Mouse (Mus musculus) kidney, embryonic 14.5 days (tissue): ENCODE results near the gene Lmntd1. TPM values are rescaled to one million over a fixed set of nuclear protein-coding genes. Genes with fewer than 3 reads are reported as not detected.

Experiments used
- ATAC-seq: fragments of 200-750 bp; cut with Nextera tagmentation; 2 replicates; pipeline ENCODE4 v1.8.0; 2017; ENCODE audit warnings: moderate number of reproducible peaks, mild to moderate bottlenecking, moderate TSS enrichment, moderate library complexity; ENCODE audit not compliant: low FRiP score, low TSS enrichment
- H3K27ac ChIP-seq: fragments of 300-500 bp; sonication (generic); 2 replicates; pipeline ENCODE4 v1.5.1; 2014; ENCODE audit warnings: low read depth, mild to moderate bottlenecking, low read length, moderate library complexity, mixed read lengths
- H3K27me3 ChIP-seq: fragments of 300-500 bp; sonication (generic); 2 replicates; pipeline ENCODE4 v1.6.1; 2014; ENCODE audit warnings: mild to moderate bottlenecking, low read length; ENCODE audit not compliant: control insufficient read depth, insufficient read depth
- H3K36me3 ChIP-seq: fragments of 300-500 bp; sonication (generic); 2 replicates; pipeline ENCODE4 v1.6.1; 2014; ENCODE audit warnings: low read length, mixed read lengths; ENCODE audit not compliant: control insufficient read depth, insufficient read depth
- H3K4me1 ChIP-seq: fragments of 300-500 bp; sonication (generic); 2 replicates; pipeline ENCODE4 v1.6.1; 2014; ENCODE audit warnings: low read length, mixed read lengths; ENCODE audit not compliant: control insufficient read depth, insufficient read depth
- H3K4me2 ChIP-seq: fragments of 300-500 bp; sonication (generic); replicated peaks from 2 replicates; pipeline ENCODE4 v1.6.1; 2014; ENCODE audit warnings: low read depth, mild to moderate bottlenecking, low read length
- H3K4me3 ChIP-seq: fragments of 300-500 bp; sonication (generic); 2 replicates; pipeline ENCODE4 v1.5.1; 2014; ENCODE audit warnings: mild to moderate bottlenecking, low read length
- H3K9ac ChIP-seq: fragments of 300-500 bp; sonication (generic); 2 replicates; pipeline ENCODE4 v1.6.1; 2014; ENCODE audit warnings: low read depth, mild to moderate bottlenecking, low read length, moderate library complexity
- H3K9me3 ChIP-seq: fragments of 300-500 bp; sonication (generic); 2 replicates; pipeline ENCODE4 v1.6.1; 2016; ENCODE audit warnings: low read length; ENCODE audit not compliant: control insufficient read depth
- WGBS: fragments of 180-500 bp; shearing (Covaris S2); extraction: QIAGEN DNeasy Blood & Tissue Kit; methylation state at CpG from one replicate; pipeline ENCODE4 v1.1.7; 2014; 5-methylcytosine and 5-hydroxymethylcytosine counted together
- polyA plus RNA-seq: library from polyadenylated mRNA; unstranded; fragments of >200 nt; fragmentation: Nextera tagmentation; extraction: Ambion mirVana; gene quantifications from 2 replicates; pipeline ENCODE4 v1.2.1, GENCODE M21; 2014

Lmntd1 gene
- polyA plus RNA-seq, 1 experiment from 2014 or later, result 2.0 TPM

GRCm38 (mm10) chr6:145404369-145405051, 209.6 kb downstream of the Lmntd1 start:
- WGBS, result 91% methylated on average over 10 of the region's 10 CpGs
- Histone ChIP-seq H3K27ac (no peak overlapping the region), H3K4me1 (peaks cover 8% of the 10 kb centered on the region), H3K9ac (no peak overlapping the region), H3K27me3 (no peaks in the 10 kb centered on the region), H3K4me3 (no peak overlapping the region), H3K9me3 (no peaks in the 10 kb centered on the region), H3K36me3 (no peaks in the 10 kb centered on the region), H3K4me2 (no peak overlapping the region)
- no peak for ATAC-seq

- no peak overlapping the region for H3K9ac ChIP-seq
- H3K27me3 ChIP-seq, result no peaks in the 10 kb centered on the region
- no peaks in the 10 kb centered on the region for H3K9me3 ChIP-seq
- no peaks in the 10 kb centered on the region for H3K36me3 ChIP-seq
- no peak overlapping the region for H3K4me2 ChIP-seq
- no peak overlapping the region for H3K4me3 ChIP-seq
- no peak overlapping the region for H3K27ac ChIP-seq
- peaks cover 8% of the 10 kb centered on the region for H3K4me1 ChIP-seq
- 11% methylated on average over 4 of the region's 4 CpGs for WGBS
- 0 out of 2 replicates have a peak, but pooled peaks have one; percentile 49 for ATAC-seq
These were observed 213.0 kb downstream of the Lmntd1 start for GRCm38 (mm10) chr6:145401140-145401539.

GRCm38 (mm10) chr6:145397881-145398280, 216.2 kb downstream of the Lmntd1 start:
- 91% methylated on average over 4 of the region's 4 CpGs for WGBS
- Histone ChIP-seq H3K4me3 (no peak overlapping the region), H3K9me3 (no peaks in the 10 kb centered on the region), H3K4me2 (no peak overlapping the region), H3K36me3 (no peaks in the 10 kb centered on the region), H3K9ac (no peak overlapping the region), H3K27me3 (no peaks in the 10 kb centered on the region), H3K4me1 (peaks cover 8% of the 10 kb centered on the region), H3K27ac (no peak overlapping the region)
- no peak for ATAC-seq

GRCm38 (mm10) chr6:145396534-145396933, 217.6 kb downstream of the Lmntd1 start:
- Histone ChIP-seq H3K4me1 (peaks cover 8% of the 10 kb centered on the region), H3K4me3 (no peak overlapping the region), H3K27me3 (no peaks in the 10 kb centered on the region), H3K36me3 (no peaks in the 10 kb centered on the region), H3K9me3 (no peaks in the 10 kb centered on the region), H3K4me2 (no peak overlapping the region), H3K9ac (no peak overlapping the region), H3K27ac (no peak overlapping the region)
- 84% methylated on average over 2 of the region's 2 CpGs for WGBS
- no peak for ATAC-seq

- ATAC-seq, result no peak
- 16% methylated on average over 2 of the region's 2 CpGs for WGBS
- no peak overlapping the region for H3K27ac ChIP-seq
These were observed 223.7 kb downstream of the Lmntd1 start for GRCm38 (mm10) chr6:145390421-145390820.

GRCm38 (mm10) chr6:145389904-145390303, 224.2 kb downstream of the Lmntd1 start:
- Histone ChIP-seq H3K9ac (no peak overlapping the region), H3K4me2 (no peak overlapping the region), H3K27me3 (no peaks in the 10 kb centered on the region), H3K9me3 (no peaks in the 10 kb centered on the region), H3K4me1 (peaks cover 7% of the 10 kb centered on the region; the same call in 1 of the 2 replicates), H3K4me3 (no peak overlapping the region), H3K36me3 (no peaks in the 10 kb centered on the region), H3K27ac (no peak overlapping the region)
- 51% methylated on average over 7 of the region's 7 CpGs for WGBS
- peak; percentile 68; the same call in 1 of the 2 replicates for ATAC-seq

More at GRCm38 (mm10) chr6:145390421-145390820, 223.7 kb downstream of the Lmntd1 start:
- Histone ChIP-seq H3K9me3 (no peaks in the 10 kb centered on the region), H3K4me3 (no peak overlapping the region), H3K4me2 (no peak overlapping the region), H3K9ac (no peak overlapping the region), H3K4me1 (peaks cover 7% of the 10 kb centered on the region; the same call in 1 of the 2 replicates), H3K27me3 (no peaks in the 10 kb centered on the region), H3K36me3 (no peaks in the 10 kb centered on the region)

GRCm38 (mm10) chr6:145387378-145387777, 226.7 kb downstream of the Lmntd1 start:
- no peaks in the 10 kb centered on the region for H3K27me3 ChIP-seq
- no peaks in the 10 kb centered on the region for H3K36me3 ChIP-seq
- no peak overlapping the region for H3K27ac ChIP-seq
- peaks cover 7% of the 10 kb centered on the region; the same call in 1 of the 2 replicates for H3K4me1 ChIP-seq
- ATAC-seq, result no peak
- no peak overlapping the region for H3K9ac ChIP-seq
- 84% methylated on average over 6 of the region's 6 CpGs for WGBS
- H3K9me3 ChIP-seq, result no peaks in the 10 kb centered on the region
- H3K4me2 ChIP-seq, result no peak overlapping the region
- no peak overlapping the region for H3K4me3 ChIP-seq

- no peaks in the 10 kb centered on the region for H3K36me3 ChIP-seq
- H3K27ac ChIP-seq, result no peak overlapping the region
- no peaks in the 10 kb centered on the region for H3K27me3 ChIP-seq
- no peak overlapping the region for H3K4me2 ChIP-seq
- no peak for ATAC-seq
- 0 out of 2 replicates have a peak, but pooled peaks cover 3% of the 10 kb centered on the region for H3K4me1 ChIP-seq
- no peak overlapping the region for H3K9ac ChIP-seq
- H3K4me3 ChIP-seq, result no peak overlapping the region
- 67% methylated on average over 12 of the region's 12 CpGs for WGBS
- H3K9me3 ChIP-seq, result no peaks in the 10 kb centered on the region
These were observed 231.3 kb downstream of the Lmntd1 start for GRCm38 (mm10) chr6:145382586-145383380.

GRCm38 (mm10) chr6:145380961-145381360, 233.2 kb downstream of the Lmntd1 start:
- no peak for ATAC-seq
- Histone ChIP-seq H3K9me3 (no peaks in the 10 kb centered on the region), H3K9ac (no peak overlapping the region), H3K4me3 (no peak overlapping the region), H3K27me3 (no peaks in the 10 kb centered on the region), H3K4me2 (no peak overlapping the region), H3K4me1 (no peaks in the 10 kb centered on the region), H3K36me3 (no peaks in the 10 kb centered on the region), H3K27ac (no peak overlapping the region)
- WGBS, result 89% methylated on average over 8 of the region's 8 CpGs
